Mouse (Mus musculus) ovary, adult 10 weeks (tissue): ENCODE measurements around the gene Ccdc92. TPM values are rescaled to one million over a fixed set of nuclear protein-coding genes. Genes with fewer than 3 reads are reported as not detected.

Experiments
- polyA plus RNA-seq: library from polyadenylated mRNA; stranded (reverse); fragments of 350-450 nt; fragmentation: Illumina TruSeq; extraction: RNeasy Lipid Tissue Mini Kit (QIAGEN cat#74804); gene quantifications from one replicate; pipeline ENCODE4 v1.2.3, GENCODE M21; 2014

The Ccdc92 gene
- polyA plus RNA-seq: 0.34 TPM

DNA sequence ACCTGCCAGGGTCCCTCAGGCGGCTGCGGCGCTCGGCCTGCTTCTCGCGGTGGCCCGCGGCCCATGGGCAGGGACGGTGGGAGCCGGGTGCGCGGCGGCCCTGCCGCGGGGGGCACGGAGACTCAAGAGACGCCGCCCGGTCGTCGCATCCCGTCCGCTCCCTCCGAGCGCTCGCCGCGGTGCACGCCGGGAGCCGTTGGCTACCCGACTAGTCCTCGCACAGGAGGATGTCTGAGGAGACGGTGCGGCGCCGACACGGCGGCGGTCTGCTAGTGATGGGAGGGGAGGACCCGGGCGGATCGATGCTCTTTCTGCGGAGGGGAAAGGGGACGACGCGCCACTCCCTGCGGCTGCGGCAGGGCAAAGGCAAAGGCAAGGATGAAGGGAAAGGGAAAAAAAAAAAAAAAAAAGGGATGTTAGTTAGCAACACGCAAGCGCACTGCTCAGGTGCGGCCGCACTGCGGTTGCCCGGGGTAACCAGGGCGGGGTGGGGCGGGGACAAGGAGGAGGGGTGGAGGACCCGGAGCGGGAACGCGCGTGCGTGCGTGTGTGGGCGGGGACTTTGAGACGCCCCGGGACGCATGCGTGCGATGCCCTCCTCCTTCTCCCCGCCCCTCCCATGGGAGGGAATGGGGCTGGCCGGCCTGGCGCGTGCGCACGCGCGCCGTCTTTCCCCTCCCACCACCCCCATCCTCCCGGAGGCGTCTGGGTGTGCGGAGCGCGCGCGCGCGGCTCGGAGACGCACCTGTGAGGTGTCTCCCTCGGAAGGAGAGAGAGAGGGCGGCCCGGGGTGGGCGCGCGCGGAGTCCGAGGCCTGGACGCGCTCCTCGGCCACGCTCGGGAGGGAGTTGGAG is at the start of gene Ccdc92, which contains the start of gene Zfp664:
Gene Ccdc92 (minus strand): TSS at position 412 of the 854 bp plus-strand sequence.
Gene Zfp664 (plus strand): TSS at position 679 of the 854 bp plus-strand sequence.

Other genes starting within 250 kb of the Ccdc92 start
- 26.9 TPM for gene Atp6v0a2, start 233.8 kb downstream of the Ccdc92 start, polyA plus RNA-seq
- gene Dnah10, start 137.3 kb downstream of the Ccdc92 start, polyA plus RNA-seq: 0.31 TPM
- gene Zfp664, start 267 bp upstream of the Ccdc92 start, polyA plus RNA-seq: 104 TPM
- gene Rflna, start 140.8 kb upstream of the Ccdc92 start, polyA plus RNA-seq: not detected